Mouse (Mus musculus) C2C12 (cell line): ENCODE measurements around the gene Olfr435.

Experiments
- CTCF ChIP-seq: IDR thresholded peaks from one replicate; pipeline ENCODE4 v1.5.1; 2011; ENCODE audit not compliant: control insufficient read depth, insufficient read depth, insufficient read length
- MAX ChIP-seq: IDR thresholded peaks from one replicate; pipeline ENCODE4 v1.6.1; 2011; ENCODE audit warnings: mild to moderate bottlenecking, control low read depth

GRCm38 (mm10) chr6:43205355-43205754 lies 8.4 kb downstream of the Olfr435 start:
- TF ChIP-seq CTCF (no peak), MAX (no peak)
